Mouse (Mus musculus) forebrain, embryonic 16.5 days (tissue): Measurements from ENCODE around the gene S1pr2. TPM values are rescaled to one million over a fixed set of nuclear protein-coding genes. Genes with fewer than 3 reads are reported as not detected.
A peak's percentile ranks its signal among the peaks of the same experiment; 100 is the strongest.

Experiments
- ATAC-seq: fragments of 200-750 bp; cut with Nextera tagmentation; 2 replicates; pipeline ENCODE4 v1.8.0; 2017; ENCODE audit warnings: mild to moderate bottlenecking, moderate library complexity
- H3K27ac ChIP-seq: fragments of 300-500 bp; sonication (generic); 2 replicates; pipeline ENCODE4 v1.5.1; 2014; ENCODE audit warnings: low read length, control low read depth
- H3K27me3 ChIP-seq: fragments of 300-500 bp; sonication (generic); replicated peaks from 2 replicates; pipeline ENCODE4 v1.6.1; 2014; ENCODE audit warnings: low read length; ENCODE audit not compliant: control insufficient read depth, insufficient read depth
- H3K36me3 ChIP-seq: fragments of 300-500 bp; sonication (generic); 2 replicates; pipeline ENCODE4 v1.6.1; 2014; ENCODE audit not compliant: control insufficient read depth, insufficient read depth
- H3K4me1 ChIP-seq: fragments of 300-500 bp; sonication (generic); replicated peaks from 2 replicates; pipeline ENCODE4 v1.6.1; 2014; ENCODE audit warnings: low read length; ENCODE audit not compliant: control insufficient read depth, insufficient read depth
- H3K4me2 ChIP-seq: fragments of 300-500 bp; sonication (generic); 2 replicates; pipeline ENCODE4 v1.6.1; 2014; ENCODE audit warnings: mild to moderate bottlenecking, low read length, control low read depth
- H3K4me3 ChIP-seq: fragments of 300-500 bp; sonication (generic); replicated peaks from 2 replicates; pipeline ENCODE4 v1.5.1; 2014; ENCODE audit warnings: mild to moderate bottlenecking, low read length, control low read depth
- H3K9ac ChIP-seq: fragments of 300-500 bp; sonication (generic); replicated peaks from 2 replicates; pipeline ENCODE4 v1.6.1; 2014; ENCODE audit warnings: low read depth, low read length, control low read depth
- H3K9me3 ChIP-seq: fragments of 300-500 bp; sonication (generic); 2 replicates; pipeline ENCODE4 v1.6.1; 2016; ENCODE audit warnings: low read length; ENCODE audit not compliant: control insufficient read depth
- WGBS: fragments of 180-500 bp; shearing (Covaris S2); extraction: QIAGEN DNeasy Blood & Tissue Kit; methylation state at CpG from one replicate; pipeline ENCODE4 v1.1.7; 2014; 5-methylcytosine and 5-hydroxymethylcytosine counted together
- polyA plus RNA-seq: library from polyadenylated mRNA; unstranded; fragments of >200 nt; fragmentation: Nextera tagmentation; extraction: Ambion mirVana; gene quantifications from 2 replicates; pipeline ENCODE4 v1.2.1, GENCODE M21; 2015

S1pr2 gene
- polyA plus RNA-seq, 1 experiment from 2014 or later: 7.7 TPM

- Histone ChIP-seq H3K4me2 (no peak within 1 kb of the TSS), H3K9ac (no peak within 1 kb of the TSS), H3K27ac (no peak within 1 kb of the TSS), H3K9me3 (no peaks in the 10 kb centered on the region), H3K4me1 (no peaks in the 10 kb centered on the region), H3K36me3 (no peaks in the 10 kb centered on the region), H3K27me3 (0 out of 2 replicates have a peak, but pooled peaks cover 3% of the 10 kb centered on the region), H3K4me3 (no peak within 1 kb of the TSS)
- no peak for ATAC-seq
- 89% methylated on average over 2 of the region's 2 CpGs for WGBS
Observed at GRCm38 (mm10) chr9:20959430-20959938, 17.1 kb downstream of the S1pr2 start, which contains the start of gene Dnmt1. Gene Dnmt1, minus strand, starts transcription at chr9:20959888.

DNA sequence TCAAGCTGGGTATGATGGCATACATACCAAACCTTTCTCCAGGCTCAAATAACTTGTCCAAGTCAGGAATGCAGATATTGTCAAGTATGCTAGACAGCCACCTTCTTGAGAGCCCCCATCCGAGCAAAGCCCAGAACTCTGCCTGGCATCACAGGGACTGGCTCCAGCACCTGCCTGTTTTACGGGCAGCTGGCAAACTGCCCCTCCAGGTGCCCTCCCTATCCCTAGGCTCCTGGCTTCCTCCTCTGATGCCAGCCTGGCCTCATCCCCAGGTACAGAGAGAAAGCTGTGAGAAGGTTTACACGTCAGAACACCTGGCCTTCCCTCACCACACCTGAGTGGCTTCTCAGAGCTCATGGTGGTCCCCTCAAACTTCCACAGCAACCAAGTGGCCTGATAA is 19.6 kb downstream of the S1pr2 start:
- 81% methylated on average over 3 of the region's 3 CpGs for WGBS
- no peak overlapping the region for H3K4me2 ChIP-seq
- H3K9ac ChIP-seq: no peak overlapping the region
- H3K4me1 ChIP-seq: no peaks in the 10 kb centered on the region; the same call in 1 of the 2 replicates
- H3K27ac ChIP-seq: no peak overlapping the region
- H3K27me3 ChIP-seq: 0 out of 2 replicates have a peak, but pooled peaks cover 3% of the 10 kb centered on the region
- H3K9me3 ChIP-seq: no peaks in the 10 kb centered on the region
- no peaks in the 10 kb centered on the region for H3K36me3 ChIP-seq
- no peak overlapping the region for H3K4me3 ChIP-seq
- no peak for ATAC-seq

DNA sequence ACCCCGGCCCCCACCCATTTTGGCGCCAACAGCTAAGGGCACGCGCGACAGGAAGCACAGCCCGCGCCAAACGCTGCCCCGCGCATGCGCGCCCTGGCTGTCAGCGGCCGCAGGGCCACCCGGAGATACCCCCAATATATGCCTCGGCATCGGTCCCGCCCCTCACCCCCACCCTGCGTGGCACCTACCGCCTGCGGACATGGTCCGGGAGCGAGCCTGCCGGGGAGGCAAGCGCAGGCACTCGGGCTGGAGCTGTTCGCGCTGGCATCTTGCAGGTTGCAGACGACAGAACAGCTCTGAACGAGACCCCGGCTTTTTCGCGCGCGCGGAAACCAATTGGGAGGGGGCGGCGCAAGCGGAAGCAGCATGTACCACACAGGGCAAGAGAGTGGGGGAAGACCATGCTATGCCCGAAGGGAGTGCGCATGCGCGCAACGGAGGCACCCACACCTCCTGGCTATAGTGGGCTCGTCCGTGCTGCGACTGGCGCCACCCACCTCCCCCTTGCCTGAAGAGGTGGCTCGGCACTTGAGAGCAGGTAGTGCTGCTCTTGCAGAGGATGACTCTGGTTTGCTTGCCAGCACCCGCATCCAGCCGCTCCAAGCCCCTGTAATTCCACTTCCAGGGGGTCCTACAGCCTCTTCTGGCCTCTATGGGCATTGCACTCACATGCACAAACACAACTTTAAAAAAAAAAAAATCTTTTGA is 23.9 kb downstream of the S1pr2 start:
- Histone ChIP-seq H3K4me2 (peak overlapping the region; percentile 69), H3K9me3 (no peaks in the 10 kb centered on the region), H3K27me3 (0 out of 2 replicates have a peak, but pooled peaks cover 3% of the 10 kb centered on the region), H3K27ac (peak overlapping the region; percentile 93), H3K36me3 (no peaks in the 10 kb centered on the region), H3K4me1 (peaks cover 22% of the 10 kb centered on the region), H3K9ac (peak overlapping the region; percentile 84), H3K4me3 (peak overlapping the region; percentile 97)
- WGBS: under 1% methylated on average over 51 of the region's 51 CpGs
- ATAC-seq: peak; percentile 96

DNA sequence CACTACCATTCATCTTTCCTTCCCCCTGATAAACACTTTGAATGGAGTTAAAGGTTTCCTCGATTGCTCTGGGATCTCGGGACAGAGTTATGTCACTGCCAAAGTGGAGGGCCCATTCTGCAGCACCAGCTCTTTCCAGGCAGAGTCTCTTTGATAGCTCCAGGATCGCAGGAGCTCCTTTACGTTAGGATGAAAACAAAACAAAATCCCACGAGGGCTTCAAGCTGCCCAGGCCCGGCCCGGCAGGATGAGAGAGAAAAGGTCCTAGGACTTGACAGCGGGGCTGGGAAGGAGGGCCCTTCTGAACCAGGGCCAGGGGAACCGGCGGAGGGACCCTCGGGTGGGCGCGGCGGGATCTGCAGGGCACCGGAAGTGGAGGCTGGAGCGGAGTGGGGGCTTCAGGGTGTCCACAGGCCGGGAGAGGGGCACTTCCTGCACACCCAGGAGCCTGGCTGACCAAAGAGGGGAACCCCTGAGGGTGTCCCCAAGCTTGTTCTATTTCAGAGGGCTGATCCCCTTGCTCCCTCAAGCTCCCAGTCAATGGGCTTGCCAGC is 24.5 kb downstream of the S1pr2 start:
- ATAC-seq: peak; percentile 73
- no peaks in the 10 kb centered on the region for H3K36me3 ChIP-seq
- H3K9ac ChIP-seq: peak overlapping the region; percentile 84
- peak overlapping the region; percentile 97 for H3K4me3 ChIP-seq
- H3K27ac ChIP-seq: peak overlapping the region; percentile 93
- no peaks in the 10 kb centered on the region for H3K9me3 ChIP-seq
- H3K4me2 ChIP-seq: peak overlapping the region; percentile 69
- 0 out of 2 replicates have a peak, but pooled peaks cover 3% of the 10 kb centered on the region for H3K27me3 ChIP-seq
- 0% methylated on average over 17 of the region's 17 CpGs for WGBS
- peaks cover 22% of the 10 kb centered on the region for H3K4me1 ChIP-seq

GRCm38 (mm10) chr9:20951441-20951840 is 25.1 kb downstream of the S1pr2 start:
- Histone ChIP-seq H3K9me3 (no peaks in the 10 kb centered on the region), H3K4me3 (peak overlapping the region; percentile 97), H3K36me3 (no peaks in the 10 kb centered on the region), H3K27ac (no peak overlapping the region; the same call in 1 of the 2 replicates), H3K4me2 (peak overlapping the region; percentile 69), H3K9ac (peak overlapping the region; percentile 84), H3K27me3 (no peaks in the 10 kb centered on the region), H3K4me1 (peaks cover 22% of the 10 kb centered on the region)
- ATAC-seq: no peak
- 10% methylated on average over 14 of the region's 14 CpGs for WGBS

- no peaks in the 10 kb centered on the region for H3K9me3 ChIP-seq
- H3K27ac ChIP-seq: no peak overlapping the region
- no peak overlapping the region for H3K4me2 ChIP-seq
- peaks cover 22% of the 10 kb centered on the region for H3K4me1 ChIP-seq
- no peaks in the 10 kb centered on the region for H3K36me3 ChIP-seq
- no peak overlapping the region for H3K9ac ChIP-seq
- H3K27me3 ChIP-seq: no peaks in the 10 kb centered on the region
- ATAC-seq: no peak
- H3K4me3 ChIP-seq: no peak overlapping the region
Observed at GRCm38 (mm10) chr9:20950419-20950818, 26.2 kb downstream of the S1pr2 start.

- no peak for ATAC-seq
- no peak overlapping the region for H3K27ac ChIP-seq
- no peaks in the 10 kb centered on the region for H3K27me3 ChIP-seq
- no peak overlapping the region for H3K4me2 ChIP-seq
- peaks cover 22% of the 10 kb centered on the region for H3K4me1 ChIP-seq
- H3K4me3 ChIP-seq: no peak overlapping the region
- H3K36me3 ChIP-seq: peaks cover 3% of the 10 kb centered on the region; the same call in 1 of the 2 replicates
- WGBS: 86% methylated on average over 16 of the region's 16 CpGs
- no peak overlapping the region for H3K9ac ChIP-seq
- H3K9me3 ChIP-seq: no peaks in the 10 kb centered on the region
Observed at GRCm38 (mm10) chr9:20946066-20946880, 30.3 kb downstream of the S1pr2 start.

GRCm38 (mm10) chr9:20944697-20945370 is 31.7 kb downstream of the S1pr2 start:
- Histone ChIP-seq H3K9ac (no peak overlapping the region), H3K4me1 (peaks cover 8% of the 10 kb centered on the region; the same call in 1 of the 2 replicates), H3K4me3 (no peak overlapping the region), H3K36me3 (peaks cover 16% of the 10 kb centered on the region), H3K9me3 (no peaks in the 10 kb centered on the region), H3K4me2 (no peak overlapping the region), H3K27ac (no peak overlapping the region), H3K27me3 (no peaks in the 10 kb centered on the region)
- WGBS: 59% methylated on average over 4 of the region's 4 CpGs
- ATAC-seq: no peak
